Mouse (Mus musculus): ENCODE data around the gene Fyttd1. TPM values are rescaled to one million over a fixed set of nuclear protein-coding genes. Genes with fewer than 3 reads are reported as not detected.
"Not testable (repeated sequence)": the region's sequence is repeated elsewhere in the genome, so short reads cannot be mapped to it uniquely, and the experiment has no call there.

Gene Fyttd1
- polyA plus RNA-seq, 1 experiment from 2014 or later, result 166 TPM

GRCm38 (mm10) chr16:32870231-32870630, 7.1 kb upstream of the Fyttd1 start:
- Histone ChIP-seq H3K9ac (ENCODE audit: low read length) (no peak overlapping the region), H3K9me3 (ENCODE audit: control insufficient read depth, low read length) (no peaks in the 10 kb centered on the region), H3K4me3 (ENCODE audit: control insufficient read depth in 1 of 2, insufficient read depth in 1 of 2, low read depth in 1 of 2, low read length in 2 of 2) (no peak overlapping the region), H3K4me1 (ENCODE audit: control insufficient read depth in 2 of 2, insufficient read depth in 2 of 2, low read length in 2 of 2) (peaks cover 0 to 22% of the 10 kb centered on the region in 2 experiments; a peak in 3 of 4 replicates), H3K36me3 (ENCODE audit: control insufficient read depth, insufficient read depth, low read length) (peaks cover 2% of the 10 kb centered on the region; the same call in 1 of the 2 replicates), H3K4me2 (ENCODE audit: low read length) (no peak overlapping the region), H3K27me3 (ENCODE audit: control insufficient read depth, insufficient read depth, low read length) (no peaks in the 10 kb centered on the region), H3K27ac (replicated peaks in 1 of 2; ENCODE audit: control insufficient read depth in 1 of 2, insufficient read depth in 1 of 2, low read depth in 2 of 2, low read length in 2 of 2) (no peak overlapping the region)
- WGBS, result 66% methylated on average over 5 of the region's 5 CpGs
- ATAC-seq (ENCODE audit: insufficient number of reproducible peaks, insufficient read depth, low FRiP score, low read depth), result no peak

DNA sequence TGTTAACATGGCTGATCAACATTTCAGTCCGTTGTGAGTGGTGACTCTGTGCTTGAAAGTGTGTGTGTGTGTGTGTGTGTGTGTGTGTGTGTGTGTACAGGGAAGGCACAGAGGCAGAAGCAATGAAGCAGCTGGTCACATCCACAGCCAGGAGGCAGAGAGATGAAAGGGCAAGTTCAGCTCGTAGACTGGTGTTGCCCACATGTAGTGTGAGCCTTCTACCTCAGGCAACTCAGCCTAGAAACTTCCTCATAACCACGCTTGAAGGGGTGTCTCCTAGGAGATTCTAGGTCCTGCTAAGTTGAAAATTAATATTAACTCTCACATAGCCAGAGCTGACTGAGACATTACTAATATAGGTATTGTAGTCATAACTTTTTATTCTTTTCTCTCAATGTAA, 3.9 kb upstream of the Fyttd1 start:
- Histone ChIP-seq H3K27ac (replicated peaks in 1 of 2; ENCODE audit: control insufficient read depth in 1 of 2, insufficient read depth in 1 of 2, low read depth in 2 of 2, low read length in 2 of 2) (no peak overlapping the region), H3K4me1 (ENCODE audit: control insufficient read depth in 2 of 2, insufficient read depth in 2 of 2, low read length in 2 of 2) (peaks cover 0 to 6% of the 10 kb centered on the region in 2 experiments; a peak in 1 of 4 replicates), H3K4me2 (ENCODE audit: low read length) (no peak overlapping the region), H3K36me3 (ENCODE audit: control insufficient read depth, insufficient read depth, low read length) (no peaks in the 10 kb centered on the region), H3K9me3 (ENCODE audit: control insufficient read depth, low read length) (no peaks in the 10 kb centered on the region), H3K27me3 (ENCODE audit: control insufficient read depth, insufficient read depth, low read length) (no peaks in the 10 kb centered on the region), H3K4me3 (ENCODE audit: control insufficient read depth in 1 of 2, insufficient read depth in 1 of 2, low read depth in 1 of 2, low read length in 2 of 2) (no peak overlapping the region), H3K9ac (ENCODE audit: low read length) (no peak overlapping the region)
- 69% methylated on average over 3 of the region's 3 CpGs for WGBS
- ATAC-seq (ENCODE audit: insufficient number of reproducible peaks, insufficient read depth, low FRiP score, low read depth), result no peak

DNA sequence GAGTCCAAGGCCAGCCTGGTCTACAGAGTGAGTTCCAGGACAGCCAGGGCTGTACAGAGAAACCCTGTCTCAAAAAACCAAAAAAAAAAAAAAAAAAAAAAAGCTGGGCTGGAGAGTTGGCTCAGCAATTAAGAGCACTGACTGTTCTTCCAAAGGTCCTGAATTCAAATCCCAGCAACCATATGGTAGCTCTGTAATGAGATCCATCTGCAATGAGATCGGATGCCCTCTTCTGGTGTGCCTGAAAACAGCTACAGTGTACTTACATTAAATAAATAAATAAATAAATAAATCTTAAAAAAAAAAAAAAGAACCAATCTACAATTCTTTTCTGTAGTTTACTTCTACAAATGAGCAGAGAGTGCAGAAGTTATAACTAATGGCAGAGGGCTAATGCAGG, 2.0 kb upstream of the Fyttd1 start:
- H3K4me1 ChIP-seq (ENCODE audit: control insufficient read depth in 2 of 2, insufficient read depth in 2 of 2, low read length in 2 of 2), result peaks cover 6 to 22% of the 10 kb centered on the region in 2 experiments
- H3K36me3 ChIP-seq (ENCODE audit: control insufficient read depth, insufficient read depth, low read length); H3K4me3 ChIP-seq (ENCODE audit: control insufficient read depth in 1 of 2, insufficient read depth in 1 of 2, low read depth in 1 of 2, low read length in 2 of 2); H3K27ac ChIP-seq (replicated peaks in 1 of 2; ENCODE audit: control insufficient read depth in 1 of 2, insufficient read depth in 1 of 2, low read depth in 2 of 2, low read length in 2 of 2); ATAC-seq (ENCODE audit: insufficient number of reproducible peaks, insufficient read depth, low FRiP score, low read depth); H3K9me3 ChIP-seq (ENCODE audit: control insufficient read depth, low read length); H3K9ac ChIP-seq (ENCODE audit: low read length); H3K27me3 ChIP-seq (ENCODE audit: control insufficient read depth, insufficient read depth, low read length); H3K4me2 ChIP-seq (ENCODE audit: low read length): not testable (repeated sequence)
- WGBS, result 62% methylated on average over 1 of the region's 1 CpGs

DNA sequence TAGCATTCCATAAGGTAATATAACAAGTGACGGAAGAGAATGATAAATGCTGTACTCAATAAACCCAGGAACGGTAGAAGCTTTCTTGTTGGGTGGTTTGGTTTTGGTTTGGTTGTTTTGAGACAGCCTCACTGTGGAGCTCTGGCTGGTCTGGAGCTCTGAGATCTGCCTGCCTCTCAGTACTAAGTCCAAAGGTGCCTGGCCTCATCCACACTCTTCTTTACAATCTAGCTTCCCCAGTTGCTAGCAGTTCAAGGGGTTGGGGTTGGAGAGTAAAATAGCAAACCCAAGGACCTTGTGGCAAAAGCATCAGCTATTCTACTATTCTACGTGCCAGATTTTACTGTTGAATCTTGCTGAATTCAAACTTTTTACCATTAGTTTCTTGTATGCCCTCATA, 1.5 kb upstream of the Fyttd1 start:
- H3K4me3 ChIP-seq (ENCODE audit: control insufficient read depth in 1 of 2, insufficient read depth in 1 of 2, low read depth in 1 of 2, low read length in 2 of 2), result 0 out of 4 replicates have a peak overlapping the region, but pooled peaks of 1 of the 2 experiments have one; percentile 74
- peak overlapping the region; percentile 84; the same call in 1 of the 2 replicates for H3K4me2 ChIP-seq (ENCODE audit: low read length)
- WGBS, result 82% methylated on average over 3 of the region's 3 CpGs
- H3K27me3 ChIP-seq (ENCODE audit: control insufficient read depth, insufficient read depth, low read length), result no peaks in the 10 kb centered on the region
- ATAC-seq (ENCODE audit: insufficient number of reproducible peaks, insufficient read depth, low FRiP score, low read depth), result no peak
- no peak overlapping the region for H3K27ac ChIP-seq (replicated peaks in 1 of 2; ENCODE audit: control insufficient read depth in 1 of 2, insufficient read depth in 1 of 2, low read depth in 2 of 2, low read length in 2 of 2)
- no peaks in the 10 kb centered on the region for H3K9me3 ChIP-seq (ENCODE audit: control insufficient read depth, low read length)
- no peak overlapping the region for H3K9ac ChIP-seq (ENCODE audit: low read length)
- H3K36me3 ChIP-seq (ENCODE audit: control insufficient read depth, insufficient read depth, low read length), result 0 out of 2 replicates have a peak, but pooled peaks cover 5% of the 10 kb centered on the region
- H3K4me1 ChIP-seq (ENCODE audit: control insufficient read depth in 2 of 2, insufficient read depth in 2 of 2, low read length in 2 of 2), result peaks cover 6 to 27% of the 10 kb centered on the region in 2 experiments

DNA sequence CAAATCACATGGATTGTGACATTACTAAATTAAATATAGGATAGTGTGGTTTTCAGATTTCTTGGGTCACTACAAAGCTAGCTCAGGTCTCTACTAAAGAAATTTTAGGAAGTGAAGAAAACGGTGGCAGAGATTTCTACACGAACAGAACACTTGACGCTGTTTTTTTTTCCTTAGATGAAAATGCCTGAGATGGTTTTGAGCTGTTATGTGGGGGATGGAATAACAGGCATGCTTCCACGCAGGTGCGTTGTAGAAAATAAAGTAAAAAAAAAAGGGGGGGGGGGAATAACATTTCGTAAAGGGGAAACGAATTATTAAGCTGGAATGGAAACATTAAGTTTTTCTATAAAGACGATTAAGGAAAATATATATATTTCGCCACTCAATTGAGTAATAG, 469 bp upstream of the Fyttd1 start:
- peak overlapping the region in 1 of 2 experiments; percentile 86; a peak in 1 of 4 replicates for H3K27ac ChIP-seq (replicated peaks in 1 of 2; ENCODE audit: control insufficient read depth in 1 of 2, insufficient read depth in 1 of 2, low read depth in 2 of 2, low read length in 2 of 2)
- no peaks in the 10 kb centered on the region for H3K9me3 ChIP-seq (ENCODE audit: control insufficient read depth, low read length)
- no peak for ATAC-seq (ENCODE audit: insufficient number of reproducible peaks, insufficient read depth, low FRiP score, low read depth)
- peak overlapping the region; percentile 74 to 83 for H3K4me3 ChIP-seq (ENCODE audit: control insufficient read depth in 1 of 2, insufficient read depth in 1 of 2, low read depth in 1 of 2, low read length in 2 of 2)
- peak overlapping the region; percentile 88 for H3K9ac ChIP-seq (ENCODE audit: low read length)
- H3K4me2 ChIP-seq (ENCODE audit: low read length), result peak overlapping the region; percentile 84
- 10% methylated on average over 9 of the region's 9 CpGs for WGBS
- peaks cover 6 to 31% of the 10 kb centered on the region in 2 experiments for H3K4me1 ChIP-seq (ENCODE audit: control insufficient read depth in 2 of 2, insufficient read depth in 2 of 2, low read length in 2 of 2)
- H3K36me3 ChIP-seq (ENCODE audit: control insufficient read depth, insufficient read depth, low read length), result 0 out of 2 replicates have a peak, but pooled peaks cover 8% of the 10 kb centered on the region
- no peaks in the 10 kb centered on the region for H3K27me3 ChIP-seq (ENCODE audit: control insufficient read depth, insufficient read depth, low read length)

- Histone ChIP-seq H3K4me2 (ENCODE audit: low read length) (peak overlapping the region; percentile 84), H3K27ac (replicated peaks in 1 of 2; ENCODE audit: control insufficient read depth in 1 of 2, insufficient read depth in 1 of 2, low read depth in 2 of 2, low read length in 2 of 2) (peak overlapping the region in 1 of 2 experiments; percentile 86; a peak in 2 of 4 replicates), H3K9ac (ENCODE audit: low read length) (peak overlapping the region; percentile 88), H3K4me3 (ENCODE audit: control insufficient read depth in 1 of 2, insufficient read depth in 1 of 2, low read depth in 1 of 2, low read length in 2 of 2) (peak overlapping the region; percentile 74 to 83), H3K9me3 (ENCODE audit: control insufficient read depth, low read length) (no peaks in the 10 kb centered on the region), H3K27me3 (ENCODE audit: control insufficient read depth, insufficient read depth, low read length) (no peaks in the 10 kb centered on the region), H3K4me1 (ENCODE audit: control insufficient read depth in 2 of 2, insufficient read depth in 2 of 2, low read length in 2 of 2) (peaks cover 6 to 38% of the 10 kb centered on the region in 2 experiments), H3K36me3 (ENCODE audit: control insufficient read depth, insufficient read depth, low read length) (0 out of 2 replicates have a peak, but pooled peaks cover 8% of the 10 kb centered on the region)
- peak; percentile 23; the same call in 1 of the 2 replicates for ATAC-seq (ENCODE audit: insufficient number of reproducible peaks, insufficient read depth, low FRiP score, low read depth)
- under 1% methylated on average over 33 of the region's 34 CpGs for whole genome bisulfite sequencing
Measured at GRCm38 (mm10) chr16:32878157-32878598, 878 bp downstream of the Fyttd1 start.

GRCm38 (mm10) chr16:32878972-32879926, 1.9 kb downstream of the Fyttd1 start:
- no peaks in the 10 kb centered on the region for H3K9me3 ChIP-seq (ENCODE audit: control insufficient read depth, low read length)
- no peaks in the 10 kb centered on the region for H3K27me3 ChIP-seq (ENCODE audit: control insufficient read depth, insufficient read depth, low read length)
- H3K4me2 ChIP-seq (ENCODE audit: low read length), result peak overlapping the region; percentile 84
- peaks cover 15% of the 10 kb centered on the region; the same call in 1 of the 2 replicates for H3K36me3 ChIP-seq (ENCODE audit: control insufficient read depth, insufficient read depth, low read length)
- peaks cover 6 to 38% of the 10 kb centered on the region in 2 experiments for H3K4me1 ChIP-seq (ENCODE audit: control insufficient read depth in 2 of 2, insufficient read depth in 2 of 2, low read length in 2 of 2)
- peak overlapping the region; percentile 22 to 74 for H3K4me3 ChIP-seq (ENCODE audit: control insufficient read depth in 1 of 2, insufficient read depth in 1 of 2, low read depth in 1 of 2, low read length in 2 of 2)
- peak overlapping the region; percentile 88 for H3K9ac ChIP-seq (ENCODE audit: low read length)
- ATAC-seq (ENCODE audit: insufficient number of reproducible peaks, insufficient read depth, low FRiP score, low read depth), result no peak
- H3K27ac ChIP-seq (replicated peaks in 1 of 2; ENCODE audit: control insufficient read depth in 1 of 2, insufficient read depth in 1 of 2, low read depth in 2 of 2, low read length in 2 of 2), result peak overlapping the region; percentile 36 to 51; a peak in 3 of 4 replicates
- 78% methylated on average over 14 of the region's 14 CpGs for WGBS

All from heart, embryonic 14.5 days (tissue).